Mouse (Mus musculus) midbrain, embryonic 11.5 days (tissue): ENCODE results near the gene Specc1l. TPM values are rescaled to one million over a fixed set of nuclear protein-coding genes. Genes with fewer than 3 reads are reported as not detected.
A peak's percentile ranks its signal among the peaks of the same experiment; 100 is the strongest.
"Not testable (repeated sequence)": the region's sequence is repeated elsewhere in the genome, so short reads cannot be mapped to it uniquely, and the experiment has no call there.

Experiments used
- ATAC-seq: fragments of 200-750 bp; cut with Nextera tagmentation; 2 replicates; pipeline ENCODE4 v1.8.0; 2017; ENCODE audit warnings: moderate TSS enrichment, moderate library complexity; ENCODE audit not compliant: low FRiP score
- DNase-seq: peaks from one replicate; pipeline ENCODE4 v3.0.0; 2015; ENCODE audit warnings: low spot score; ENCODE audit errors: missing footprints
- H3K27ac ChIP-seq: fragments of 300-500 bp; sonication (generic); 2 replicates; pipeline ENCODE4 v1.5.1; 2014; ENCODE audit warnings: low read depth, low read length
- H3K27me3 ChIP-seq: fragments of 300-500 bp; sonication (generic); 2 replicates; pipeline ENCODE4 v1.6.1; 2014; ENCODE audit warnings: mild to moderate bottlenecking, low read length, moderate library complexity, mixed read lengths; ENCODE audit not compliant: control insufficient read depth, insufficient read depth
- H3K36me3 ChIP-seq: fragments of 300-500 bp; sonication (generic); 2 replicates; pipeline ENCODE4 v1.6.1; 2014; ENCODE audit warnings: mild to moderate bottlenecking, low read length, moderate library complexity, mixed read lengths; ENCODE audit not compliant: control insufficient read depth, insufficient read depth
- H3K4me1 ChIP-seq: fragments of 300-500 bp; sonication (generic); 2 replicates; pipeline ENCODE4 v1.6.1; 2014; ENCODE audit warnings: low read length; ENCODE audit not compliant: control insufficient read depth, insufficient read depth
- H3K4me2 ChIP-seq: fragments of 300-500 bp; sonication (generic); 2 replicates; pipeline ENCODE4 v1.6.1; 2014; ENCODE audit warnings: mild to moderate bottlenecking, moderate library complexity
- H3K4me3 ChIP-seq: fragments of 300-500 bp; sonication (generic); 2 replicates; pipeline ENCODE4 v1.5.1; 2014; ENCODE audit warnings: low read depth, low read length
- H3K9ac ChIP-seq: fragments of 300-500 bp; sonication (generic); 2 replicates; pipeline ENCODE4 v1.6.1; 2014; ENCODE audit warnings: low read length
- H3K9me3 ChIP-seq: fragments of 300-500 bp; sonication (generic); 2 replicates; pipeline ENCODE4 v1.6.1; 2016; ENCODE audit warnings: low read length; ENCODE audit not compliant: control insufficient read depth
- WGBS: fragments of 180-500 bp; shearing (Covaris S2); extraction: QIAGEN DNeasy Blood & Tissue Kit; methylation state at CpG from one replicate; pipeline ENCODE4 v1.1.7; 2014; 5-methylcytosine and 5-hydroxymethylcytosine counted together
- polyA plus RNA-seq: library from polyadenylated mRNA; unstranded; fragments of >200 nt; fragmentation: Nextera tagmentation; extraction: Ambion mirVana; gene quantifications from 2 replicates; pipeline ENCODE4 v1.2.1, GENCODE M21; 2014

Gene Specc1l
- polyA plus RNA-seq, 1 experiment from 2014 or later = 23.2 TPM

DNA sequence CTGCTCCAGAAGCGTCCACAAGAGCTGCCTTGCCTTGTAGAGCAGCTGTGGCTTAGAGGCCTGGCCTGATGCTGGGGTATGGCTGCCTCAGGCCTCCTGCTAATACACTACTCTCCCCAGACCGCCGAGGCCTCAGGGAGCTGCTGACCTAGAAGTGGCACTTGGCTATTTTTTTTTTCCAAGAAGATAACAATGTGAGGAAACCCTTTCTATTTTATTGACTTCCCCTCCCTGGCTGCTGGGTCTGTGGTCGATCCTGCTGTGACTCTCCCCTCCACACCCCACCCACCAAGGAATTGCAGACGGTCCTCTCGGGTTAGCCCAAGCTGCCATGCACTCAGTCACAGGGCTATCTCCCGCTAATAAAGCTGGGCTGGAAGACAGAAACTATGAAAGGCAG is 122.3 kb downstream of the Specc1l start:
- no peak for ATAC-seq
- H3K27ac ChIP-seq = no peak overlapping the region
- WGBS = 76% methylated on average over 7 of the region's 7 CpGs

DNA sequence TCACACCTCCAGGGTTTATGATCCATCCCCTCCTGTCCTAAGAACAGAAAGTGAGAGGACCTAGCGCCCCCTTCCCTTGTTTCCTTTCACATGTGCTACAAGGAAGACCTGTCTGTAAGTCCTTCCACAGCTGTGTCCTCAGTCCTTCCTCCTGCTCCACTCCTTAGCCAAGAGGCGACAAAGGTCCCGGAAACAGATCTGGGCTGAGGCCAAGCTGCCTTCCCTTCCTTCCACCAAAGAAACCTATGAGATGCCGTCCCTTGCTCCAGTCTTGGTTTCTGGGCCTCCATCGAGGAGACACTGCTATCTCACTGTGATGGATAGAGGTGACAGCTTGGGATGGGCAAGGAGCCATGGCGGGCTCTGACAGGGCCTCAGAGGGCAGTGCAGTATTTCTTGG is 123.2 kb downstream of the Specc1l start:
- ATAC-seq = no peak

More for the DNA sequence above, 122.3 kb downstream of the Specc1l start:
- H3K4me3 ChIP-seq = no peak overlapping the region
- H3K4me1 ChIP-seq = no peaks in the 10 kb centered on the region
- no peaks in the 10 kb centered on the region for H3K36me3 ChIP-seq
- H3K4me2 ChIP-seq = no peak overlapping the region
- H3K9me3 ChIP-seq = no peaks in the 10 kb centered on the region
- no peak overlapping the region for H3K9ac ChIP-seq
- no peak for DNase-seq
- H3K27me3 ChIP-seq = no peaks in the 10 kb centered on the region

DNA sequence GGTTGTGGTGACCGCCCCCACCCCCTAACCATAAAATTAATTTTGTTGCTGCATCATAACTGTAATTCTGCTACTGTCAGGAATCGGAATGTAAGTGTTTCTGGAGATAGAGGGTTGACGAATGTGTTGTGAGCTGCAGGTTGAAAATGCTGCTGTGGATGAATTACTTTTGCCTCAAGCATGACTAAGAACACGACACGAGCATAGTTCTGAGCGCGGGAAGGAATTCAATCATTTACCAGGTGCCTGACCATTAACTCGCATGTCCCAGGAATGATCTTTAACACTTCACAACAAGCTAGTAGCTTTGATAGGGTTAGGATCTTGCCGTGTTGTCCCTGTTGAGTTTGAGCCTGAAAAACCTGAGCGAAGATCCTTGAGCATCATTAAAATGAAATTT is 125.4 kb downstream of the Specc1l start:
- Histone ChIP-seq H3K36me3 (no peaks in the 10 kb centered on the region), H3K4me2 (no peak overlapping the region), H3K4me1 (no peaks in the 10 kb centered on the region), H3K9ac (no peak overlapping the region), H3K9me3 (no peaks in the 10 kb centered on the region), H3K27me3 (no peaks in the 10 kb centered on the region), H3K27ac (no peak overlapping the region), H3K4me3 (no peak overlapping the region)
- ATAC-seq = no peak
- 86% methylated on average over 10 of the region's 10 CpGs for WGBS
- DNase-seq = no peak

More for the DNA sequence above, 123.2 kb downstream of the Specc1l start:
- Histone ChIP-seq H3K27ac (no peak overlapping the region), H3K9ac (no peak overlapping the region), H3K4me3 (no peak overlapping the region), H3K9me3 (no peaks in the 10 kb centered on the region), H3K36me3 (no peaks in the 10 kb centered on the region), H3K4me1 (no peaks in the 10 kb centered on the region), H3K27me3 (no peaks in the 10 kb centered on the region), H3K4me2 (no peak overlapping the region)
- WGBS = 92% methylated on average over 6 of the region's 6 CpGs
- DNase-seq = no peak

DNA sequence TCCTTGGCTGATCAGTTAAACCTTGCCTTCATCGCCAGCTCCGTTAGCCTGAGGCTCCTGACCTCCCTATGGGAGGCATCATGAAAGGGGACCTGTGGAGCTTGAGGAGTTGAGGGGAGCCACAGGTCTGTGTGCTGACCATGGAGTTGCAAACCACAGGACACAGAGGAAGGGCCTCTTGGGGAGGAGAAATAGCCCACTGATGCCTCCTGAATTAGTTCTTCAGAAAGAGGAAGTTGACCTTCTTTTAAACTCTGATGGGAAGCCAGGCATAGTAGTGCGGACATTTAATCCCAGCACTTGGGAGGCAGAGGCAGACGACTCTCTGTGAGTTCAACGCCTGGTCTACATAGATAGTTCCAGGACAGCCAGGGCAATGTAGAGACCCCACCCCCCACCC is 127.0 kb downstream of the Specc1l start:
- 84% methylated on average over 5 of the region's 5 CpGs for whole genome bisulfite sequencing

DNA sequence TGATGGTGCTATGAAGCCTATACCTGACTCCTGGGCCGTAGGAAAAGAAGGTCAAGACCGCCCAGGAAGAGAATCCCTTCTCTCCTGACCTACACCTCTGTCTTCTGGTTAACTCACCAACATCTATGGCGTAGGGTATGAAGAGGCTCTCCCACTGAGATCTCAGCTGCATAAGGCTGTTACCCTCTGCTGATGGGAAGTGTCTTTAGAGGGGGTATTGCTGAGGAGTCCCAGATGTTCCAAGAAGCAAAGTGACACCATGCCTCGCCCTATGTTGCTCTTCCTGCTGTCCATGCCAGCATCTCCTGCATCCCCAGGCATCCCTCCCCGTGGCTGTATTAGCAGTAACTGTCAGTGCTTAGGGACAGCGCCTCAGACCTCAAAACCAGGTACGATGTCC is 127.5 kb downstream of the Specc1l start:
- Histone ChIP-seq H3K9ac (no peak overlapping the region), H3K4me2 (no peak overlapping the region), H3K27ac (no peak overlapping the region), H3K4me1 (no peaks in the 10 kb centered on the region), H3K4me3 (no peak overlapping the region), H3K9me3 (no peaks in the 10 kb centered on the region), H3K36me3 (no peaks in the 10 kb centered on the region), H3K27me3 (no peaks in the 10 kb centered on the region)
- no peak for ATAC-seq
- no peak for DNase-seq
- 86% methylated on average over 7 of the region's 7 CpGs for WGBS

More for the DNA sequence above, 127.0 kb downstream of the Specc1l start:
- Histone ChIP-seq H3K9ac (no peak overlapping the region), H3K4me1 (no peaks in the 10 kb centered on the region), H3K27me3 (no peaks in the 10 kb centered on the region), H3K4me3 (no peak overlapping the region), H3K27ac (no peak overlapping the region), H3K4me2 (no peak overlapping the region), H3K9me3 (no peaks in the 10 kb centered on the region), H3K36me3 (no peaks in the 10 kb centered on the region)
- ATAC-seq (no peak), DNase-seq (no peak)

DNA sequence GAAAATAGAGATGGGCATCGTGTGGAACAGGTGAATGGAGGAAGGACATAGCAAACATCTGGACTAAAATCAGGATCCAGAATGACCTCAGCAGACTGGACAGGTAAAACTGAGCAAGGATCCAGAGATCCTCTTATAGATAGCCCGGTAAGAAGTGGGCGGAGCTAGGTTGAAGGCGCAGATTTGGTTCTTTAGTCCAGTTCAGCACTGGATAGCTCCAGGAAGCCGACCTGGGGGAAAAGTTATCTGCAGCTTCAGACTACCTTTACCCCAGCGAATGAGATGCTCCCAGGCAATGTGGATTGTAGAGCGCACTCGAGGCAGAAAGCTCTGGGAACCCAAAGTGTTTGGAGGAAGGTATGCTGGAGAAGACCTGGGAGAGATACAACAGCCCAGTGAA is 130.1 kb downstream of the Specc1l start:
- Histone ChIP-seq H3K36me3 (no peaks in the 10 kb centered on the region), H3K4me1 (no peaks in the 10 kb centered on the region), H3K4me3 (no peak overlapping the region), H3K4me2 (no peak overlapping the region), H3K9ac (no peak overlapping the region), H3K27me3 (no peaks in the 10 kb centered on the region), H3K9me3 (no peaks in the 10 kb centered on the region), H3K27ac (no peak overlapping the region)
- WGBS = 38% methylated on average over 8 of the region's 8 CpGs
- ATAC-seq (no peak), DNase-seq (no peak)

DNA sequence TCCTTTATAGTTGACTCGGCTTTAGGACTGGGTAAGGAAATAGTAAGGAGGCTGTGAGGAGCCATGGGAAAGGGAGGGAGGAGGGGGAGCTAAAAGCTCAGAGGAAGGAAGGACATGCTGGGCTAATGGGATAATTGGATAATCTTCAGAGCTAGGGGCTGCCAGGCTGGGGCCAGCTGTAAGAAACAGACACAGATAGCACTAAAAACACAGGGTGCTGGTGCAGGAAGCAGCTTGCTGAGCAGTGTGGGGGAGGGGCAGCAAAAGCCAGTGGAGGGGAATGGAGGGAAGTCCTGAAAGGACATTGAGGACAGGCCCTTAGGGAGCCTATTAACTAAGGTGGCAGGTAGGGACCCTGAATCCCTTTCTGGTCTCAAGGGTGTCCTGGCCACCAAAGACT is 132.7 kb downstream of the Specc1l start:
- not testable (repeated sequence) for H3K9ac ChIP-seq, H3K4me3 ChIP-seq, H3K4me2 ChIP-seq, H3K27me3 ChIP-seq, H3K27ac ChIP-seq, H3K9me3 ChIP-seq, H3K36me3 ChIP-seq, ATAC-seq, H3K4me1 ChIP-seq
- WGBS = 58% methylated on average over 1 of the region's 1 CpGs
- DNase-seq = peak; percentile 66

DNA sequence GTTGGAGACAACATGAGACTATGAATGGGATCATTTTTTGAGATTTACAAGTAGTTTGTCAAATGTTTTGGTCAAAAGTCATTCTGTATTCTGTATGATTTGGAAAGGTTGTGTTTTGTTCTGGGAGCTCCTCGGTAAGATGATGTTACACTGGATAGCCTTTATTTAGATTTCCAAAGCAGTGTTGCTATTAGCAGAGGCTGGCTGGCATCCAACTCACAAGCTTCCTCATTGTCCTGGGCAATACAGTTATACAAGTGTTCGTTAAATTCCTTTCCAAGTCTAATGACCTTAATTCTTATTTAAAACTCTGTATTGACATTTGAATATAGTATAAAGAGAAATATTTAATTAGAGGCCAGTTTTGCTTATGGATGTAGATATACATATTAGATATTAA is 133.4 kb downstream of the Specc1l start:
- Histone ChIP-seq H3K27ac (no peak overlapping the region), H3K4me3 (no peak overlapping the region), H3K9me3 (no peaks in the 10 kb centered on the region), H3K27me3 (no peaks in the 10 kb centered on the region), H3K36me3 (no peaks in the 10 kb centered on the region), H3K9ac (no peak overlapping the region), H3K4me1 (no peaks in the 10 kb centered on the region), H3K4me2 (no peak overlapping the region)
- 89% methylated on average over 2 of the region's 2 CpGs for WGBS
- no peak for DNase-seq
- no peak for ATAC-seq

DNA sequence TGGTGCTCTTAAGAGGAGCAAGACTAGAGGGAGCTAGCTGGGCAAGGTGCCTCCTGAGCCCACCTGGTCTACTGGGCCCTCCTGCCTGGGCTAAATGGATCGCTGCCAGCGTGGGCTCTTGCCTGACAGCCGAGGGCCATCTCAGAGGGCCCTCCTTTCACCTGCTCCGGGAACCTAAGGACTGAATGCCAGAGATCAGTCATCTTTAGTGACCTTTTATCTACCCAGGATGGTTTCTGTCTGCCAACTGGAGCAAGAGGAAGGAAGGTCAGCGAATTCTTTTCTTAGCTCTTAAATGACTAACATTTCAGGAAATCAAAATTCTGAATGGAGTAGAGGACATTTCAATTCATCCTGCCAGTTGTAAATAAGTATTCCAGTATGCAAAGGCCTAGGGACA is 138.7 kb downstream of the Specc1l start:
- no peak for DNase-seq
- Histone ChIP-seq H3K4me3 (no peak overlapping the region), H3K9ac (no peak overlapping the region), H3K27ac (no peak overlapping the region), H3K4me1 (no peaks in the 10 kb centered on the region), H3K9me3 (no peaks in the 10 kb centered on the region), H3K27me3 (no peaks in the 10 kb centered on the region), H3K4me2 (no peak overlapping the region), H3K36me3 (no peaks in the 10 kb centered on the region)
- 79% methylated on average over 5 of the region's 5 CpGs for WGBS
- ATAC-seq = no peak

DNA sequence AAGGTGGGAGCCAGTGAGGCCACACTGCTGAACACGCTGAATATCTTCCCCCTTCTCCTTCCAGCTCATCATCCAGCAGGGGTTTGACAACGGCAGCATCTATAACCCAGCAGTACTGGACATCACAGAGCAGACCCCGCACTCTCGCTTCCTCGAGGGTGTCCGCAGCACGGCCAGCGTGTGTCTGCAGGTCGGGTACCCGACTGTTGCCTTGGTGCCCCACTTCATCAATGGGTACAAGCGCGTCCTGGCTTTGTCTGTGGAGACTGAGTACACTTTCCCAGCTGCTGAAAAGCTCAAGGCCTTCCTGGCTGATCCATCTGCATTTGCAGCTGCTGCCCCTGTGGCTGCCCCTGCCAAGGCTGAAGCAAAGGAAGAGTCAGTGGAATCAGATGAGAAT is 140.7 kb downstream of the Specc1l start:
- DNase-seq (no peak), ATAC-seq (no peak)
- 95% methylated on average over 12 of the region's 12 CpGs for WGBS

More for the DNA sequence above, 140.7 kb downstream of the Specc1l start:
- no peaks in the 10 kb centered on the region for H3K27me3 ChIP-seq
- H3K9me3 ChIP-seq = no peaks in the 10 kb centered on the region
- no peak overlapping the region for H3K27ac ChIP-seq
- no peak overlapping the region for H3K9ac ChIP-seq
- H3K4me1 ChIP-seq = no peaks in the 10 kb centered on the region
- no peak overlapping the region for H3K4me3 ChIP-seq
- no peaks in the 10 kb centered on the region for H3K36me3 ChIP-seq
- no peak overlapping the region for H3K4me2 ChIP-seq
